Mouse (Mus musculus) kidney, adult 2 months (tissue): ENCODE measurements around the gene Tiam1.

Experiments
- CTCF ChIP-seq: fragments of 200-500 bp; conservative IDR thresholded peaks from 2 replicates; pipeline ENCODE4 v1.5.1; 2011; ENCODE audit warnings: low read depth, mild to moderate bottlenecking, control low read depth, low read length, moderate library complexity, mixed read lengths; ENCODE audit not compliant: insufficient read depth, insufficient read length
- POLR2A ChIP-seq: fragments of 200-500 bp; IDR thresholded peaks from one replicate; pipeline ENCODE4 v1.6.1; 2011; ENCODE audit warnings: low read depth, low read length, control low read depth

- TF ChIP-seq CTCF (no peak), POLR2A (no peak)
These were observed 310.6 kb downstream of the Tiam1 start for GRCm38 (mm10) chr16:89833011-89833410.
